Mouse (Mus musculus) left cerebral cortex, adult 18-20 months (tissue): Measurements from ENCODE around the gene Kcnh6. TPM values are rescaled to one million over a fixed set of nuclear protein-coding genes. Genes with fewer than 3 reads are reported as not detected.

Experiments used
- DNase-seq, 2 experiments: peaks; one replicate each; pipeline ENCODE4 v3.0.0; 2021 to 2022; ENCODE audit warnings: low spot score in 2 of 2, mixed read lengths in 1 of 2
- long read RNA-seq, 2 experiments: library from polyadenylated mRNA; stranded (forward); transcript quantifications; one replicate each; pipeline ENCODE4 v2.0.0; 2021
- total RNA-seq, 2 experiments: library from RNA; stranded (reverse); gene quantifications; 2 replicates each; pipeline ENCODE4 v1.2.3; 2021

Kcnh6 gene
- total RNA-seq, result 1 to 10 TPM; 2.1 to 2.6 TPM
- long read RNA-seq, experiment 1, partial matches to known transcripts, result 1 of 2 reads
- long read RNA-seq, experiment 1, other reads (novel, unspliced or antisense), result 1 of 2 reads
- long read RNA-seq, experiment 2, partial matches to known transcripts, result 4 of 6 reads
- long read RNA-seq, experiment 2, other reads (novel, unspliced or antisense), result 2 of 6 reads

GRCm38 (mm10) chr11:106007821-106008220 lies at the start of gene Kcnh6:
TSS of gene Kcnh6 (plus strand) at chr11:106008124.
- no peak for DNase-seq

GRCm38 (mm10) chr11:105958566-105958965 lies 49.4 kb upstream of the Kcnh6 start:
- no peak for DNase-seq

GRCm38 (mm10) chr11:105959355-105959754 lies 48.6 kb upstream of the Kcnh6 start:
- DNase-seq, result peak; percentile 42 to 61

DNA sequence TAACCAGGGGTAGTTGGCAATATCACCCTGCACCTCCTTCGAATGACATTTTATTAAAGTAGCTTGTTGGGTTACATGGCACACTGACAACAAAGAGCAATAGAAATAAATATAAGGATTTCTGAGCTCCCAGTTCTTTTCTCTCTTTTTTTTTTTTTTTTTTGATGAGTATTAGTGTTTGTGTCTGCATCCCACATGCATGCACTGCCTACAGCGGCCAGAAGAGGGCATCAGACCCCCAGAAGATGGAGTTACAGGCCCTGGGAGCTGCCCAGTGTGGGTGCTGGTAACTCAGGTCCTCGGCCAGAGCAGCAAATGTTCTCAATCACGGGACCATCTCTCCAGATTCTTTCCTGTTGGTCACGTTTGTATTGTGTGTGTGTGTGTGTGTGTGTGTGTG lies 43.2 kb upstream of the Kcnh6 start:
- DNase-seq, result no peak

GRCm38 (mm10) chr11:105966288-105966687 lies 41.6 kb upstream of the Kcnh6 start:
- DNase-seq, result no peak

DNA sequence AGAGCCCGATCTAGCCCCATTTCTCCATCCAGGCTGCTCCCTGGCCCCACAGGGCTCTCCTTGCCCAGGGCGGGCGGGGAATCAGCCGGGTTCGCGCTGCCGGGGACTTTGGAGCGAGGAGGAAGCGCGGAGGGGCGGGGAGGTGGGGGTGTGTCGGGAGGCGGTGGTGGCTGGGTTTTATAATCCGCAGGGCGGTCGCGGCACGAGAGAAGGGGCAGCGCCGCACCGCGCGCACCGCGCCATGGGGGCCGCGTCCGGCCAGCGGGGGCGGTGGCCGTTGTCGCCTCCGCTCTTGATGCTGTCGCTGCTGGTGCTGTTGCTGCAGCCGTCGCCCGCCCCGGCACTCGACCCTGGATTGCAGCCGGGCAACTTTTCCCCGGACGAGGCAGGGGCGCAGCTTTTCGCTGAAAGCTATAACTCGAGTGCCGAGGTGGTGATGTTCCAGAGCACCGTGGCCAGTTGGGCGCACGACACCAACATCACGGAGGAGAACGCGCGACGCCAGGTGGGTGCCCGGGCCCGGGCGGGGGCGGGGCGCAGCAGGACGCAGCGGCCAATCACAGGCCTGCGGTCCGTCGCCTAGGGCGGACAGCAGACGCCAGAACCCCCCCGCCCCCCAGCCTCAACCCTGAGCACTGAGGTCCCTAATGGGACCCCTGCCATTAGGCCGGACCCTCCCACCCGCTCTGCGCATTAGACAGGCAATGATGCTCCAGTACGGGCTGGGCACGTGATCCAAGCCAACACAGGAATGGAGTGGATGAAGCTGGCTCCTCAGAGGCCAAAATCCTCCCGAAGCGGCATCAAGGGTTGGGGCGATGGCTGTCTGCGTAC lies 40.0 kb upstream of the Kcnh6 start, which contains the start of gene Ace:
TSS of gene Ace (plus strand) at position 205 of the 834 bp plus-strand sequence.
- DNase-seq, result peak; percentile 21 to 32

DNA sequence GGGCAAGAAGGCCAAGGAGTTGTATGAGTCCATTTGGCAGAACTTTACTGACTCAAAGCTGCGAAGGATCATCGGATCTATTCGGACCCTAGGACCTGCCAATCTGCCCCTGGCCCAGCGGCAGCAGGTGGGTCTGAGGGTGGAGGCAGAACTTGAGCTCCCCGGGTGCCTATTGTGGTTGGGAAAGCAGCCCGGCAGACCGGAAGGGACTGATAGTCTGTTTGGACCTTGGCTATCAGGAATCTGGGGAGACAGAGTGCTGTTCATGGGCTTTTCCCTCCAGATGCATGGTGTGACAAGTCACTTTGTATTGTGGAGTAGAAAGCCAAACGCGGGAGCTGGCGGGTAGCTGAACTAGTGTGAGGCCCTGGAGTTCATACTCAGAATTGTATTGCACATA lies 39.0 kb upstream of the Kcnh6 start:
- no peak for DNase-seq

DNA sequence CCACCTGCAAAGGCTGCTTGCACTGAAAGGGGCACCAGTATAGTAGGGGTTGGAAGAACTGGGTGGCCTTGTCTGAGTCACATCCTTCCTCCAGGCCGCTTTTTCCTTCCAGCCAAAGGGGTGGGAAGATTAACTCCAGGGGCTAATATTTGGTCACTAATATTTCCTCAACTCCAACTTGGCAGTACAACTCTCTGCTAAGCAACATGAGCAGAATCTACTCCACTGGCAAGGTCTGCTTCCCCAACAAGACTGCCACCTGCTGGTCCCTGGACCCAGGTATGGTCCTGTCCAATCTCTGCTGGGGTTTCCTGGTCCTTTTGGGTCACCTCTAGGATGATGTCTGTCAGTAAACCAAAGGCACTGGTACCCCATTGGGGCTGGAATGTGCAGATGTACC lies 38.4 kb upstream of the Kcnh6 start:
- peak; percentile 25 to 36 for DNase-seq

GRCm38 (mm10) chr11:105974593-105974992 lies 33.3 kb upstream of the Kcnh6 start:
- DNase-seq, result no peak

DNA sequence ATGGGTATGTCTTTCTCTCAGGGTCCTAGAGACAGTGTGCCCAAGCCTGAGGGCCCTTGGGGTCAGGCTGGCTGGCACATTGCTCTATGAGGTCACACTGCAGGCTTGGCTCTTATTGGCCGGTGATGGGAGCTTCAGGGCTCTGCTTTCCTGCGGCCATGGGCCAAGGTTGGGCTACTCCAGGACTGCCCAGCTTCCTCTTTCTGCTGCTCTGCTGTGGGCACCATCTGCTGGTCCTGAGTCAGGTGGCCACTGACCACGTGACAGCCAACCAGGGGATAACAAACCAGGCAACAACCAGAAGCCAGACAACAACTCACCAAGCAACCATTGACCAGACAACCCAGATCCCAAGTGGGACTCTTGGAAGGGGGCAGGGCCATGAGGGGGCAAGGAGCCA lies 32.9 kb upstream of the Kcnh6 start:
- no peak for DNase-seq

DNA sequence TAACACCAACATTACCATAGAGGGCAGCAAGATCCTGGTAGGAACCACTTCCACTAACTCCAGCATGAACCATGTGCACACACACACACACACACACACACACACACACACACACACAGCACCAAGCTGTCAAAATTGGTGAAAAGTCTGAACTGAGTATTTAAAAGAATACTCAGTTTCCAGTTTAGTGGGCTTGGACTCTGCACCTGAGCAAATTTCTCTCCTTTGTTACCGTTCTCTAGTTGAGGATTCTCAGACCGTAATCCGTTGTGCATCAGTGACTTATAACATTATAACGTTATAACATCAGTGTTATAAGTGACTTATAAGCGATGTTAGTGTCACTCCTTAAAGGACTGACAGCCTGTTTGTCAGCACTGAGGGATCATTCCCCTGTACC lies 32.3 kb upstream of the Kcnh6 start:
- no peak for DNase-seq

GRCm38 (mm10) chr11:105978232-105978631 lies 29.7 kb upstream of the Kcnh6 start:
- no peak for DNase-seq

GRCm38 (mm10) chr11:105978634-105979033 lies 29.3 kb upstream of the Kcnh6 start:
- no peak for DNase-seq

DNA sequence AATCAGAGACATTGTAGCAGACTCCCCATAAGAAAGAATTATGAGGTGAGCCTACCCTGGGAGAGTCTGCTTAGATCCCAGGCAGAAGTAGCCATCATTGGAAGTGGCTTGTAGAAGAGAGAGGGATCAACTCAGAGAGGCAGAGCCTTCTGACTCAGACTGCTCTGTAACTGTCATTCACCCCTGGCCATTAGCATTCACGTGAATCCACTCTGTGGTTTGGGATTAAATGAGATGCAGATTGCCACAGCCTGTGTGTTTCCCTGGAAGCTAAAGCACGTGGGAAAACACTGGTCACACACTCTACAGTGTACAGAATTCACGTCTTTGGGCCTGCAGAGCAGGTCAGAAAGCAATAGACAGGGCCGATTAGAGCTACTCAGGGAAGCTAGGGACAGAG lies 23.5 kb upstream of the Kcnh6 start:
- no peak for DNase-seq

DNA sequence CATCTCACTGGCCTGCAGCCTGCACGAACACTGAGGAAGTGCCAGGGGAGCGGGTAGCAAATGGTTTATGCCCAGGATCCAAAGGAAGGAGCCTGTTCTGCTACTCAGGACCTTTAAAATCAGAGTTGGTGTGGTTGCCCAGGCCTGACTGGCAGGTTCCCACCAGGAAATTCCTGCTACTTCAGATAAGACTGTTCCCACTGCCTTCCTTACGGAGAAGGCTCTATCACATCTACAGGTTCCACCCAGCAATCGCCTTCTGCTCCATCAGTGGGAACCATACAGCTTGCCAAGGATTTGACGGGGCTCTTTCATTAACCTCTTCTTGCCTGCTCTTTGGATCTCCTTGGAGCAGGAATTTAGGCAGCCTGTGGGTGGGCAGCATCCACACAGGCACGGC lies 20.5 kb upstream of the Kcnh6 start:
- no peak for DNase-seq

DNA sequence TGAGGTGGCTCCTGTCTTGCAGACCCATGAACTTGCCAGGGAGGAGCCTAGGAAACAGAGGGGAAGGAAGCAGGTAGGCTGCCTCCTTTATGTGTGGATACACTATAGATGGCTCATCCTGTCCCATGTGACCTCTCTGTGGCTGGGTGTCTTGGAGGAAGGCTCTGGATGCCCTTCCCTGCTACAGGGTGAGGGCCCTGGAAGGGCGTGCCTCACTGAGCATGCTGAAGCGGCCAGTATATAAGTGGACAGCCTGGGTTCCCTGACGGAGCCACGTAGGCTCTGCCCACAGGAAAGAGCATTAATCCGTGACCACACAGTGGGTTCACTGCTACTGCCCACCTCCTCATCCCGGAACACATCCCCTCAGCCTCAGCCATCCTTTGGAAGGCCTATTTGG lies 18.5 kb upstream of the Kcnh6 start:
- DNase-seq, result no peak

- no peak for DNase-seq
These were observed 17.7 kb upstream of the Kcnh6 start for GRCm38 (mm10) chr11:105990231-105990630.

DNA sequence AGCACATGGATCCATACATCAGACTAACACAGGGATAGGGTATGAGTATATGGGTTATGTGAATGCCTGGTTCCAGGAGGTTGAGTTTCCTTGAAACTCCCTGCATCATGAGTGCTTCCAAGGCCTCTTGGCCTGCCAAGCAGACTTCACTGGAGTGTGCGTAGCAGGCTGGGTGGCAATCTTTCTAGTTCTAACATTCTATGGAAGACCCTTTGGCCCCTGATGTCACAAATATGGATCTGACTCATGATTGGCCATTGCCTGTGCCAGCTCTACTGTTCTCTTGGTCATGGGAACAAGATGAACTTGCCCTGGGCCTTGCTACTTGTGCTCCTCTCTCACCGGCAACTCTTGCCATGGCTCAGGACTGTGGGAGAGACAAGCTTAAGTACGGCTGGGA lies 13.5 kb upstream of the Kcnh6 start, which contains the start of gene Ace3:
TSS of gene Ace3 (plus strand) at position 301 of the 400 bp plus-strand sequence.
- no peak for DNase-seq

- no peak for DNase-seq
These were observed 7.9 kb upstream of the Kcnh6 start for GRCm38 (mm10) chr11:106000062-106000461.

GRCm38 (mm10) chr11:106001718-106002117 lies 6.2 kb upstream of the Kcnh6 start:
- DNase-seq, result no peak

GRCm38 (mm10) chr11:106004576-106004975 lies 3.3 kb upstream of the Kcnh6 start:
- no peak for DNase-seq

- no peak for DNase-seq
These were observed 2.0 kb upstream of the Kcnh6 start for GRCm38 (mm10) chr11:106005970-106006369.

DNA sequence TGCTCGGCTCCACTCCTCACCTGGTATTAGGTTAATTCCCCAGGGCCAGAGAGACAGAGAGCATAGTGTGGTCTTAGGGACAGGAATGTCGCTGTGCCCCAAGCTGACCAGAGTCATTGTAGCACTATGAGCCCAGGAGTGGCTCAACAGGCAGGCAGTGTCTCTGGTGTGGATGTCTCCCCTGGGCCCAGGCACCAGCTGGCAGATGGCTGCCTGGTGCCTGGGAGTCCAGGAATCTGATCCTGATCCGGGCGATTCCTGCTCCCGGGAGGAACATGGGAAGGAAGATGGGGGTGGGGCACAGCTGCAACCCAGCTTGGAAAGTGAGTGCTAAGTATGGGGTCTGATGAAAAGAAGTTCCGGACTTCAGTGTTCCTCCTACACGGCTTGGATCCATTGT lies 4.8 kb downstream of the Kcnh6 start:
- DNase-seq, result no peak
